Mouse (Mus musculus) retina, postnatal 7 days (tissue): ENCODE data around the gene Olfr1289.

ENCODE experiments used
- DNase-seq: peaks from one replicate; pipeline ENCODE4 v3.0.0-alpha.2; 2012; ENCODE audit warnings: low read depth, low spot score

Gene Olfr1289

GRCm38 (mm10) chr2:111480519-111480918 lies at the start of gene Olfr1289:
Gene Olfr1289 (plus strand): TSS chr2:111480819.
- no peak for DNase-seq

GRCm38 (mm10) chr2:111448842-111449241 lies 31.8 kb upstream of the Olfr1289 start, which contains the start of gene Olfr1287:
Gene Olfr1287 (plus strand): TSS chr2:111449142.
- no peak for DNase-seq

GRCm38 (mm10) chr2:111473801-111474200 lies 6.8 kb upstream of the Olfr1289 start, which contains the start of gene Olfr1288:
Gene Olfr1288 (plus strand): TSS chr2:111474101.
- DNase-seq = no peak

GRCm38 (mm10) chr2:111493729-111494128 lies 13.1 kb downstream of the Olfr1289 start, which contains the start of gene Olfr1290:
Gene Olfr1290 (minus strand): TSS chr2:111493829.
- DNase-seq = no peak

- DNase-seq = no peak
These were observed 16.3 kb downstream of the Olfr1289 start, which contains the start of gene Olfr1291-ps1 for GRCm38 (mm10) chr2:111496880-111497279. Gene Olfr1291-ps1 (plus strand): TSS chr2:111497180.

- DNase-seq = no peak
These were observed 36.8 kb downstream of the Olfr1289 start for GRCm38 (mm10) chr2:111517451-111517850.

- DNase-seq = no peak
These were observed 44.3 kb downstream of the Olfr1289 start, which contains the start of gene Olfr1293-ps for GRCm38 (mm10) chr2:111524903-111525302. Gene Olfr1293-ps (plus strand): TSS chr2:111525203.
